Mouse (Mus musculus) lung, postnatal 0 days (tissue): Measurements from ENCODE around the gene Plod1. TPM values are rescaled to one million over a fixed set of nuclear protein-coding genes. Genes with fewer than 3 reads are reported as not detected.

Source experiments
- ATAC-seq: fragments of 200-750 bp; cut with Nextera tagmentation; 2 replicates; pipeline ENCODE4 v1.8.0; 2017; ENCODE audit warnings: moderate library complexity
- DNase-seq: peaks from one replicate; pipeline ENCODE4 v3.0.0-alpha.2; 2016; ENCODE audit warnings: low spot score
- H3K27ac ChIP-seq: fragments of 300-500 bp; sonication (generic); 2 replicates; pipeline ENCODE4 v1.5.1; 2014; ENCODE audit warnings: antibody characterized with exemption, mild to moderate bottlenecking, low read length, mixed read lengths
- H3K27me3 ChIP-seq: fragments of 300-500 bp; sonication (generic); replicated peaks from 2 replicates; pipeline ENCODE4 v1.6.1; 2014; ENCODE audit warnings: low read length, mixed read lengths; ENCODE audit not compliant: insufficient read depth
- H3K36me3 ChIP-seq: fragments of 300-500 bp; sonication (generic); 2 replicates; pipeline ENCODE4 v1.6.1; 2014; ENCODE audit warnings: low read length, mixed read lengths; ENCODE audit not compliant: insufficient read depth
- H3K4me1 ChIP-seq: fragments of 300-500 bp; sonication (generic); 2 replicates; pipeline ENCODE4 v1.6.1; 2014; ENCODE audit warnings: antibody characterized with exemption, low read depth, low read length, mixed read lengths; ENCODE audit not compliant: insufficient read depth
- H3K4me2 ChIP-seq: fragments of 300-500 bp; sonication (generic); replicated peaks from 2 replicates; pipeline ENCODE4 v1.6.1; 2014; ENCODE audit warnings: low read depth, mild to moderate bottlenecking, low read length, moderate library complexity, mixed read lengths
- H3K4me3 ChIP-seq: fragments of 300-500 bp; sonication (generic); 2 replicates; pipeline ENCODE4 v1.5.1; 2014; ENCODE audit warnings: low read depth, low read length
- H3K9ac ChIP-seq: fragments of 300-500 bp; sonication (generic); replicated peaks from 2 replicates; pipeline ENCODE4 v1.6.1; 2014; ENCODE audit warnings: low read depth, mild to moderate bottlenecking
- H3K9me3 ChIP-seq: fragments of 300-500 bp; sonication (generic); 2 replicates; pipeline ENCODE4 v1.6.1; 2016; ENCODE audit warnings: low read length, mixed read lengths
- CTCF ChIP-seq: IDR thresholded peaks from 2 replicates; pipeline ENCODE4 v1.5.1; 2016; ENCODE audit warnings: antibody characterized with exemption, mild to moderate bottlenecking
- EP300 ChIP-seq: IDR thresholded peaks from 2 replicates; pipeline ENCODE4 v1.6.1; 2016; ENCODE audit warnings: antibody characterized with exemption, mild to moderate bottlenecking, control low read depth
- WGBS: fragments of 180-500 bp; shearing (Covaris S2); extraction: QIAGEN DNeasy Blood & Tissue Kit; methylation state at CpG from one replicate; pipeline ENCODE4 v1.1.7; 2014; 5-methylcytosine and 5-hydroxymethylcytosine counted together
- polyA plus RNA-seq: library from polyadenylated mRNA; unstranded; fragments of >200 nt; fragmentation: Nextera tagmentation; extraction: Ambion mirVana; gene quantifications from 2 replicates; pipeline ENCODE4 v1.2.1, GENCODE M21; 2015

The Plod1 gene
- polyA plus RNA-seq, 1 experiment from 2014 or later: 40.8 TPM

DNA sequence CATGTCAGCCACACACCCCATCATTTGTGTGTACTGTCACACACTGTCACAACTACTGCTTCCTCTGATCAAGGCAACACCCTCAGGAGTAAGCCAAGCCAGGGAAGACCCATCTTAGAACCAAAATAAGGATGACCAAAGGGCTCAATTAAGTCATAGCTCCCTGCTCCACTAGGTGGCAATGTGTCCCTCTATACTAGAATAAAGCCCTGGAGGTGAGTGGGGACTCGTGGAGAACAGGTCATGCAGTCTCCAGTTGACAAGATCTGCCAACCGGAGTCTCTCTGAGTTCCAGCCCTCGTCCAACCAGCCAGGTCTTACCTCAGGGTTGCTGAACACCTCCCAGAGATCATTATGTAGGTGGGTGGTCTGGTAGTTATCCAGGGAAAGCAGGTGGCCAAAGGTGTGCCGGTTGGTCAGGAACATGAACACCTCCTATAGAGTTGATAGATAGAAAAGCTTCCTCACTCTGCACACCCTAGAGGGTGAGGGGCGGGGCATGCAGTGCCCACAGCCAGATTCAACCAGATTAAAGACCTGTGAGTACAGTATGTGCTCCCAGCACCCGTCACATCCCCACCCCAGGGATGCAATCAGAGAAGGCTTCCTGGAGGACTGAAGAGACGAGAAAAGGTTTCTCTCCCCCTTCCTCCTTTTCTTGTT, 18.0 kb downstream of the Plod1 start:
- no peak overlapping the region for H3K27ac ChIP-seq
- WGBS: 51% methylated on average over 7 of the region's 7 CpGs
- H3K4me2 ChIP-seq: no peak overlapping the region
- peak; percentile 58; the same call in 1 of the 2 replicates for ATAC-seq
- H3K4me3 ChIP-seq: no peak overlapping the region
- no peaks in the 10 kb centered on the region for H3K9me3 ChIP-seq
- no peak overlapping the region for H3K9ac ChIP-seq
- peak; percentile 70 for DNase-seq
- H3K4me1 ChIP-seq: no peaks in the 10 kb centered on the region
- no peaks in the 10 kb centered on the region for H3K27me3 ChIP-seq
- TF ChIP-seq CTCF (peak; percentile 80), EP300 (no peak)
- peaks cover 6% of the 10 kb centered on the region; the same call in 1 of the 2 replicates for H3K36me3 ChIP-seq

- DNase-seq: no peak
- no peak for ATAC-seq
- Histone ChIP-seq H3K27me3 (no peaks in the 10 kb centered on the region), H3K27ac (no peak overlapping the region), H3K4me3 (no peak overlapping the region), H3K4me2 (no peak overlapping the region), H3K9ac (no peak overlapping the region), H3K9me3 (no peaks in the 10 kb centered on the region), H3K4me1 (no peaks in the 10 kb centered on the region), H3K36me3 (no peaks in the 10 kb centered on the region)
- no peak for TF ChIP-seq EP300
- TF ChIP-seq CTCF: no peak
- 79% methylated on average over 5 of the region's 5 CpGs for WGBS
Observed at GRCm38 (mm10) chr4:147909486-147909885, 27.1 kb downstream of the Plod1 start.

DNA sequence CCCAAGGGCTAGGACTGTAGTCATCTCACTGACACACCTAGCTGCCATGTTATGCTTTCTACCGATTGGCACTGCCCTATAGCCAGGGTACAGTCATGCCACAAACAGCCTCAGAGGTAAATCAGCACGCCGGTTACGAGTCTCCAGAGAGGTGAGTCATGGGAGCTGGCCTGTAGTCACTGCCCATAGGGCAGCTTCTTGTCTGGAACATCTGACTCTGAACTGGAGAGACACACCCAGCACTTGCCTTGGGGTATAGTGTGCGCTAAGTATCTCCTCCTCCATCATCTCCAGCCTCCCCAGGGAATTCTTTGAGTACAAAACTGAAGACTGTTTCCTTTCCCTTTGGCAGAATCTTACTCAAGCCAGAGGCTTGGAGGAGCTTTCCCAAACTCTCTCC, 30.3 kb downstream of the Plod1 start:
- WGBS: 70% methylated on average over 5 of the region's 5 CpGs
- peak; percentile 21 for DNase-seq
- no peak for ATAC-seq
- 0 out of 2 replicates have a peak, but pooled peaks cover 4% of the 10 kb centered on the region for H3K4me1 ChIP-seq
- no peaks in the 10 kb centered on the region for H3K36me3 ChIP-seq
- H3K9ac ChIP-seq: no peak overlapping the region
- H3K9me3 ChIP-seq: no peaks in the 10 kb centered on the region
- no peak for TF ChIP-seq CTCF
- TF ChIP-seq EP300: no peak
- no peak overlapping the region for H3K4me2 ChIP-seq
- no peak overlapping the region for H3K27ac ChIP-seq
- H3K27me3 ChIP-seq: no peaks in the 10 kb centered on the region
- no peak overlapping the region for H3K4me3 ChIP-seq

- TF ChIP-seq CTCF: no peak
- TF ChIP-seq EP300: no peak
- WGBS: 3% methylated on average over 8 of the region's 8 CpGs
- ATAC-seq: peak; percentile 29
- H3K4me2 ChIP-seq: peak overlapping the region; percentile 77
- no peaks in the 10 kb centered on the region for H3K9me3 ChIP-seq
- 0 out of 2 replicates have a peak, but pooled peaks cover 4% of the 10 kb centered on the region for H3K4me1 ChIP-seq
- H3K36me3 ChIP-seq: 0 out of 2 replicates have a peak, but pooled peaks cover 3% of the 10 kb centered on the region
- H3K27me3 ChIP-seq: no peaks in the 10 kb centered on the region
- H3K9ac ChIP-seq: no peak overlapping the region; the same call in 1 of the 2 replicates
- H3K4me3 ChIP-seq: peak overlapping the region; percentile 94
- H3K27ac ChIP-seq: no peak overlapping the region
- no peak for DNase-seq
Observed at GRCm38 (mm10) chr4:147905090-147905659, 31.4 kb downstream of the Plod1 start.

- peak; percentile 94 for ATAC-seq
- Histone ChIP-seq H3K9ac (peak within 1 kb of the TSS; percentile 89), H3K4me1 (0 out of 2 replicates have a peak, but pooled peaks cover 4% of the 10 kb centered on the region), H3K4me3 (peak within 1 kb of the TSS; percentile 94), H3K27ac (peak within 1 kb of the TSS; percentile 82), H3K4me2 (peak within 1 kb of the TSS; percentile 77), H3K27me3 (no peaks in the 10 kb centered on the region), H3K36me3 (0 out of 2 replicates have a peak, but pooled peaks cover 3% of the 10 kb centered on the region), H3K9me3 (no peaks in the 10 kb centered on the region)
- TF ChIP-seq EP300: no peak
- peak; percentile 16; the same call in 1 of the 2 replicates for TF ChIP-seq CTCF
- DNase-seq: peak; percentile 93
- WGBS: under 1% methylated on average over 57 of the region's 59 CpGs
Observed at GRCm38 (mm10) chr4:147904313-147905089, 32.1 kb downstream of the Plod1 start, which contains the start of gene Mfn2. TSS of gene Mfn2 (minus strand) at chr4:147904704.

DNA sequence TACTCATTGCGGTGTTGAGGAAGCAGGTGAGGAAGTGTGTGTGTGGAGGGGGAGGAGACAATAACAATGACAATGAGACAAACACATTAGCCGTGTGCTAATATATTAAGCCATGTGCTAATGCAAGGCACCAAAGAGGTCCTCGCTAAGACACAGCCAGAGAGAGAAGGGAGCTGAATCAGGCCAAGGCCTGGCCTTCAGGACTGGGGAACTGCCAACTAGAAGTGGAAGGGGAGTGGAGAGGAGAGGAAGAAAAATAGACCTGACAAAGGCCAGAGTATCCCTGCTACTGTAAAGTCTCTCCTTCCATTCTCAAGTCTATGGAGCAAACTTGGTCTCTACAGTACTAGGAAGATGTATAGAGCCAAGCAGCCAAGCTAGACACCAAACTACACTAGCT, 33.0 kb downstream of the Plod1 start:
- Histone ChIP-seq H3K27ac (no peak overlapping the region), H3K9ac (no peak overlapping the region)
- no peak for ATAC-seq

More for the DNA sequence above, 33.0 kb downstream of the Plod1 start:
- H3K27me3 ChIP-seq: no peaks in the 10 kb centered on the region
- H3K9me3 ChIP-seq: no peaks in the 10 kb centered on the region
- H3K36me3 ChIP-seq: 0 out of 2 replicates have a peak, but pooled peaks cover 3% of the 10 kb centered on the region
- TF ChIP-seq CTCF: no peak
- TF ChIP-seq EP300: no peak
- 64% methylated on average over 3 of the region's 3 CpGs for WGBS
- 0 out of 2 replicates have a peak, but pooled peaks cover 4% of the 10 kb centered on the region for H3K4me1 ChIP-seq
- H3K4me2 ChIP-seq: peak overlapping the region; percentile 77
- no peak for DNase-seq
- H3K4me3 ChIP-seq: peak overlapping the region; percentile 94; the same call in 1 of the 2 replicates
